Mouse (Mus musculus) mature B cell (primary cell): ENCODE measurements around the gene Phf21a.

Experiments
- in situ Hi-C: fragments of 300-500 bp; cut with MboI; formaldehyde crosslinking; loops from 2 replicates; pipeline ENCODE4 v1.14.3; 2019

Phf21a gene

DNA sequence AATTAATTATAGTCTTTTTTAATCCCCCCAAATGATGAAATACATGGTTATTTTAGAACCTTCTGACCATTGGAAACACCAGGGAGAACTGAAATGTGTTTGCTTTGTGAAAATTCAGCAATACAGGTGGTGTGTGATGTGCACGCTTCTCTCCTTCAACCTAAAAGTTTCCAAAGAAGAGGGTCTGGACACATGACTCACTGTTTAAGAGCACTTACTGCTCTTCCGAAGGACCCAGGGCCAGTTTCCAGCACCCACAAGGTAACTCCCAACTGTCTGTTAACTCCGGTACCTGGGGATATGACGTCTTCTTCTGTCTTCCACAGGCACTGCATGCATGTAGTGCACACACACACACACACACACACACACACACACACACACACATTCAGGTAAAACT, 82.1 kb downstream of the Phf21a start:
- in situ Hi-C loops = no loop called here

DNA sequence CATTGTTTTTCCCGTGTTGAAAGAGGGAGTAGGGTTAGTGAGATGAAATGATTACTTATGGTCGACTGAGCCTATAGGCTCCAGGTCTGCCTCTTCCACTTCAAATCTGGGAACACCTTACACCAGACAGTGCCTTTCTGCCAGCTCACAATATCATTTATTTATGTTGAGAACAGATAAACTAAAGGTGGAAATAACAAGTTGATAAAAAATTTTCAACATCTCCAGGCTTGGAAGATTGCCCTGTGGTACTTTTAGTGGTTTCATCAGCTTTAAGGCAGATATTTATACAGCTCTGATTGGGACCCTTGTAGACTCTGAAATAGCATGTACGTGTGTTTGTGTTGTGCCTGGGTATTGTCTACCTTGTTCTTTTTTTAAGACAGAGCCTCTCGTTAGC, 83.4 kb downstream of the Phf21a start:
- in situ Hi-C loops = no loop called here

DNA sequence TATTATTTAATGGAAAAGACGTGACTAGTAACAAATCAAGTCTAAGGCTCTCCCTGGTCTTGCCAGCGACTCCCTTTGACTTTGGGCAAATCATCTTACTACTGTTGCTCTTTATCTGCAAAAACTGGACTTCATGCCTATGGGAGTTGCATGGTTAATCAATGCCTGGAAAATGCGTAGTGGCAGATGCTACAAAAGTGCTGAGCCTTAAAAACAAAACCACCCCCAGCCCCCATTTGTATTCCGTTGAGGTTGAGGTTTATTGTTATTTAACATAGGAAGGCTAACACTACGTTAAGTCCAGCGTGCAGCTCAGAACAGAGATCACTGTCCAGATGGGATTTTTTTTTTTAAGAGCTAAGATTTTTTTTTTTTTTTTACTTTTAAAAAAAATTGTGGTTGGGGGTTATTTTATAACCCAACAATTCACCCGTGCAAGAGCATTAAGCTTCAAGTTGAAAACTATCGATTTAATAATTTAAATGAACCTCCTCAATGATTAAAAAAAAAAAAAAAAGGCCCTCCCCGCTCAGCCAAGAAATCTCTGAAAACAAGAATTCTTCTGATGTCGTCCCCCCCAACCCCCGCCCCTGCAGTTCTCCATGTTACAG, 89.3 kb downstream of the Phf21a start:
- in situ Hi-C loops = no loop called here

DNA sequence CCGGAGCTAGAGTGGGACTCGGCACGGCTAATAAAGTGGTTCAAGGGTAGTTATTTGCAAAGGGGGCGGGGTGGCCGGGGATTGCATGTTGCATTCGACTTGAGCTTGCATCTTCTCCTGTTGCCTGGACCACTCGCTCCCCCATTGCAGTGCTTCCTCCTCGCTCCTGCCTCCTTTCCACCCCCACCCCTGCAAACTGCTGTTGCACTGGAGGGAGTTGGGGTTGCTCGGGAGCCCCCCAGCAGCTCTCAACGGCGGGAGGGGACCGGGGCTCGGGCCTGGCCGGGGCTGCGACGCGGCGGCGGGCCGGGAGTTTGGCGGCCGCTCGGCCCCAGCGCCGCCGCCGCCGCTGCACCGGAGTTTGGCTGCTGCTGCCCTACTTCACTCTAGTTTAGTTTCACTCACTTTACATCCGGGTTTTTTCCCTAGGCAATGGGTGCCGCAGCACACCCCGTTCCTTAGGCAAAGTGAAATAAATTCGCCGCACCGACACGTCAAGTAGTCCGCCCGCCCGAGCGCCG, 90.1 kb downstream of the Phf21a start:
- in situ Hi-C loops = no loop called here

DNA sequence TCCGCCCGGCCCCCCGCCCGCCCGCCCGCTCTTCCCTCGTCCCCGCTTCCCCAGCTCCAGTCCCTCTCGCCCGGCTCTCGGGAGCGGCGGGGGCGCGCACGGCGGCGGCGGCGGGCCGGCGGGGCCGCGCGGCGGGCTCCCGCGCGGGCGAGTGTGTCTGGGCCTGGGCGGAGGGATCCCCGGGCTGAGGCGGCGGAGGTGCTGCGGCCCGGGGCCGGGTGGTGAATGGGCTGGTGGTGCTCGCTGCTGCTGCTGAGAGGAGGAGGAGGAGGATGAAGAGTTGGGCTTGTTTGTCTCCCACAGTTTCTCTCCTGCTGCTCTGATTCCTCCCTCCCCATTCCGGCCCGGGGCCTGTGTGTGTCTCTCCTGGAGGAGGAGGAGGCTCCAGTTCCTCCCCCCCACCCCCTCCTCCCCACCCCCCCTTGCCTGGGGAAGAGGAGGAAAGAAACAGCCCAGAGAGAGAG, 90.7 kb downstream of the Phf21a start:
- in situ Hi-C loops = no loop called here

DNA sequence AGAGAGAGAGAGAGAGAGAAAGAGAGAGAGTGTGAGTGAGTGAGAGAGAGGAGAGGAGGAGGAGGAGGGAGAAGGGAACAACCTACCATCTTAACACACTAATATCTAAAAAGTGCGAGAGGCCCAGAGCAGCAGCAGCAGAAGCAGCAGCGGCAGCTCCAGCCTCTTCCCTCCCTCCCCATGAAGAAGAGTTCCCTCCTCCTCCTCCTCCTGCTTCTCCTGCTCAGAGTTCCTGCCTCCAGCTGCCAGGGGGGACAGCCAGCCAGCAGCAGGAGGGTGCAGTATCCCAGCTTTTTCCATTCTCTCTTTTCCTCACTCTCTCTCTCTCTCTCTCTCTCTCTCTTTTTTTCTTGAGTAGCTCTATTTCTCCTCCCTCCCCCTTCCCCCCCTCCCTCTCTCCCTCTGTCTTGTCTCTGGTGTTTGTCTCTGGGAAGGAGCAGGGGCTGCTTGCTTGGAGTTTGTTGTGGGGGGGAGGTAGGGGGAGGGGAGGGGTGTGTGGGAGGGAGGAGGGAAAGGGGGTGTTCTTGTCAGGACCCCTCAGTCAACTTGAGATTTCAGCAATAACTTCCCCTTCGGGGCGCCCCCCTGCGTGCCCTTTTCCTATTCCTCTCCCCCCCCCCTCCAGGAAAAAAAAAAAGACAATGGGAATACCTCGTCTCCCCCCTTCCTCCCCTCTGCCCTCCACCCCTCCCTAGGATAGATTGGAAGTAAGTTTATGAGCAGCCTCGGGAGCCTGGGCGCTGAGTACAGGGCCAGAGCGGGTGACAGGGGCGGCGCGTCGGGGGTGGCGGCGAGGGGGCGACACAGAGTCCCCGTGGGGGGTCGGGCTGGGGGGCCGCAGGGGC, 91.4 kb downstream of the Phf21a start:
- in situ Hi-C loops = no loop called here

DNA sequence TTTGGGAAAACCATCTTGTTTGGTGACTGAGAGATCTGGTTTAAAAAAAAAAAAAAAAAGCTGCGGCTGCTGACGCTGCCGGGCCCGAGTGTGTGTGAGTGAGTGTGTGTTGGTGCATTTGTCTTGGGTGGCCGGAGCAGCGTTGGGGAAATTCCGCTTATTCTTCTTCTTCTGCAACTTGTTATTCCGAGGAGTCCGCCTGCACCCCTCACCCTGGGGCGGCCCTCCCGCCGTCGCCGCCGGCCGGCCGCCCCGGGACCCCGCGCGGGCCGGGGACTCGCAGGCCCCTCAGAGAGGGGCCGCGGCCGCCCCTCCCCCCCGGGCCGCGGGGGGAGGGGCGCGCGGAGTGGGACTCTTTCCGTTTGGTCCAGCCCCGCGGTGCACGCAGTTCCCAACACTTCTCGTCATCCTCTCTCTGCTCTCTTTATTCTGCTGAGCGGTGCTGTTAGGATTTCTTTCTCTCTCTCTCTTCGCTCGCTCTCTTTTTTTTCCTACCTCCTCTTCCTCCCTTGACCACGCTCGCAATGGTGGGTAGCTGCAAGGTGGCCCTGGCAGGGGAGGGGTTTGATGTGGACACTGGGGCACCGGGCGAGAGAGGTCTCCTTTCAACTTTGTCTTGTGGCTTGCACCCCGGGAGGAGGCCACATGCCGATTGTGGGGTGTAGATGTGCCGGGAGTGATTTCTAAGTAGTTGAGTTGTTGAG, 92.3 kb downstream of the Phf21a start:
- in situ Hi-C loops = no loop called here

DNA sequence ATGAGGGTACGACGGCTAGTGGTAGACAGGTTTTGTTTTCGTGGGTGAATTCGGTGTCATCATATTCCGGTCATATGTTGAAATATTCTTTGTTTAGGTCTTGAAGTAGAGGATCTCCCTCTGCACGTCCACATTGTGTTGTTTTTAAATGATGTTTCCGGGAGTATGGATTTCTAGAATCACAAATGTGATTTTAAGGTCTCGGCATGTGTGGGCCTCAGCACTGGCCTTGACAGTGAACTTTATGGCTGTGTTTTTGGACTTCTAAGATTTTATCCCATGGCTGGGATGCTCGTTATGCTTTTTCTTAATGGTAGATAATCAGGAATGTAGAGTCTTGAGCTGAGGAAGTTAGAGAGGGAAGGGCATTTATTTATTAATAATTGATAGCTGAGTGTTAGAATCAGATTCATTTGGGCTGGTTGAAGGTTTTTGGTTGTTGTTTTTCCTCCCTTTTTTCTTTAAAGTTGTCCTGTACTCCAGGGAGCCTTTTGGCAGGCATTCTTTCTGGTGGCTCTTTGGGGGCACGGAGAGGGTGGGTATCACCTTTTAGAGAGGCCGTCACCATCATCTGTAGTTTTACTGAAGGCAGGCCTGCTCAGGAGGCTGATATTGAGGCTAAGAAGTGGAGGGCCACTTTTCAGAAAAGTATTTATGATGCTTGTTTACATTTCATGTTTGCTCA, 93.0 kb downstream of the Phf21a start:
- in situ Hi-C loops = no loop called here

DNA sequence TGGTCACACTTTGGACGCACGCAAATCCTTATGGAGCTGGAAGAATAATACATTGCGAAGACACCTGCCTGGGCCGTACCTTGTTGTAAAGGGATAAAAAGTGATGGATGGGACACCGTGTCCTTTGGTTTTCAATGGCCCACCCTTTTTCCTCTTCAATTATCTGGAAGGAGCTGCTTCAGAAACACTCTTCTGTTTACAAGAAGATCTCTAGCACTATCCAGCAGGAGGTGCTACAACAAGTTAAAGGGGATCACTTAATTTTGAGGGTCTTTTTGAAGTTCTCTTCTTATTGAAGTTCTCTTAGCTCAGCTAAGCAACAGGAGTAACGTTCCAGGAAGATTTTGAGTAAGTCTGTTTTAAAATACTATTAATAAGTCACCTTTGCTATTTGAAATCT, 94.1 kb downstream of the Phf21a start:
- in situ Hi-C loops = no loop called here

DNA sequence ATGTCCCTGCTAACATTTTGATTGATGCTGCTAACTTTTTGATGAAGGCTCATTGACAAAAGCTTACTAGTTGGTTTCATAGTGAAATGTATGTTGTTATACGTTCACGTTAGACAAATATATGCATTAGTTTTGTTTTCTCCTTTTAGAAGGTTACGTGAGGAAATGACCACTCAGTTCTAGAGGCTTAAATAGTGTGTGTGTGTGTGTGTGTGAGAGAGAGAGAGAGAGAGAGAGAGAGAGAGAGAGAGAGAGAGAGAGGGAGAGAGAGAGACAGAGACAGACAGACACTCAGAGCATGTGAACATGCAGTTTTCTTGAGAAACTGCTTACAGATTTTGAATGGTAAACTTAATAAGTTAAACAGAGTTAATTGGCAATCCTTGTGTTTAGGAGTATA, 95.8 kb downstream of the Phf21a start:
- in situ Hi-C loops = no loop called here

DNA sequence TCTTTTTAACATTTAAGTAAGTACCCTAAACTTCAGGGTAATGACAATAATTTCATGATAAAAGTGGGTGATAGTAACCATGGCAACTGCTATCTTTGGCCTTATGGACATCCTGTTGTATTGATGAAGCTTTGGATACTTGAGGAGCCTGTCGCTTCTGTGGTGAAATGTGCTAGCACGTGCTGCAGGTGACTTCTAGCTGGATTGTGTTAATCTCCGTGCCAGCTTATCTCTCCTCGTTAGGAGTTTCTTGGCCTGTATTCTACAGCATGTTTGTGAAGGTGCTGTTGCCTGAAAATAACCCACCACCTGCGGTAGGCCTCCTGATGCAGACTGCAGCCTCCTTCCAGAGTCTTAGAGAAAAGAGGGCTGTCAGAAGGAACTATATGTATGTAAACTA, 98.0 kb downstream of the Phf21a start:
- in situ Hi-C loops = no loop called here

DNA sequence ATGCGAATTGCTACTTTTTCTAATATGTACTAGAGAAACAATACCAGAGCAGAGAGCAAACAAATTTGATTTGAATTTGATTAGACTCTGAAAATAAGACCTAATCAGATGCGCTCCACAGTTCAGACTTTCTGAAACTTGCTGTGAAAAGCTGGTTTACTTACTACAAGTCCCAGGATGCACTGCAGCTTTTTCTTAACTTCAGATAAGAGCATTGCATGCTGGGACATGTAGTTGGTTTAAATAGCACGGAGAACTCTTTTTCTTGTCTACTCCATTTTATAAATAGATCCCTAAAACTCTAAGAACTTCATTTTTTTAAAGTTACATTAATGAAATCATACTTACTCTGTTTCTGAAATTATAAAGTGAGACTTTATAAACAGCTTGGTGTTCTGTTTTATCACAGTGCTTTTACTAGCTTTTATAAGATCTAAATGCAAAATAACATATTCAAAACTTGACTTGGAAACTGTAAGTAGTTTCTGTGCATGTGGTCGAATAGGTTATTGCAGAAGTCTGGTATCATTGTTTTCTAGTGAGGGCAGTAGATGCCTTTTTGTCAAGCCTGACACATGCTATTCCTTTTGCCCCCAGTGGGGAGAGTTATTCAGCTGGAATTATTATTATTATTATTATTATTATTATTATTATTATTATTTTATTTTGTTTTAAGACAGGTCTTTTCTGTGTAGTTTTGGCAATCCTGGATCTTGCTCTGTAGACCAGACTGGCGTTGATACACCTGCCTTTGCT, 99.1 kb downstream of the Phf21a start:
- in situ Hi-C loops = no loop called here

DNA sequence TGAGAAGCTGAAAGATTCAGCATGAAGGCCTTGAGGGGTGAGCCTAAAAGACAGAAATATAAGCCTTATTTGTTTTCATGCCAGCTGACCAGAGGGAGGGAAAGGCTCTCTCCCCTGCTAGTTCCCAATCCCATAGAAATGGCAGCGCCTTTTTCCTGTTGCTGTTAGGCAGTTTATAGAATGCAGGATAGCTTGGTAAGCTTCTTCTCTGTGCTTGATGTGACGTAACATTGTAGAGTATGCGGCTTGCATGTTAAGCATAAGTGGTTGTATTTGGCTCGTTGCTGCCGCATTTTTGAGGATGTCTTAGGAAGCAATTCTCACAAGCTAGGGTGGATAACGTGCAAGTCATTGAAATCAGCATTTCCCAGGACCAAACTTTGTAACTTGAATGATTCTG, 105.2 kb downstream of the Phf21a start:
- in situ Hi-C loops = no loop called here

DNA sequence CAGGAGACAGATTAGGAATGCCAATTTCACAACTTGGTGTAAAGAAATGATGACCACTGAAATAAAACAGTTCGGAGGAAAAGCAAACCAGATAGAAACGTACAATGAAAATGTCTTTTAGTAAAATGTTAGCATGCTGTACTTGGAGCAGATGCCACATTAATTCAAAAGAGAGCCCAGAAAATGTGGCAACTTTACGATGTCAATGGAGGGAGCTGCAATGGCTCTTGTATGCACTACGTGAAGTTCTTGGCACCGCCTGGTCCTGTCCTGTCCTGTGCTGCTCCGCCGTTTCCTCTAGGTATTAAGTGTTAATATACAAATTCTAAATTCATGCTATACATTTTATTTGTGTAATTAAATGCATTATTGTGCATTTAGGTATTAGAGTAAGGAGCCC, 105.8 kb downstream of the Phf21a start:
- in situ Hi-C loops = no loop called here

DNA sequence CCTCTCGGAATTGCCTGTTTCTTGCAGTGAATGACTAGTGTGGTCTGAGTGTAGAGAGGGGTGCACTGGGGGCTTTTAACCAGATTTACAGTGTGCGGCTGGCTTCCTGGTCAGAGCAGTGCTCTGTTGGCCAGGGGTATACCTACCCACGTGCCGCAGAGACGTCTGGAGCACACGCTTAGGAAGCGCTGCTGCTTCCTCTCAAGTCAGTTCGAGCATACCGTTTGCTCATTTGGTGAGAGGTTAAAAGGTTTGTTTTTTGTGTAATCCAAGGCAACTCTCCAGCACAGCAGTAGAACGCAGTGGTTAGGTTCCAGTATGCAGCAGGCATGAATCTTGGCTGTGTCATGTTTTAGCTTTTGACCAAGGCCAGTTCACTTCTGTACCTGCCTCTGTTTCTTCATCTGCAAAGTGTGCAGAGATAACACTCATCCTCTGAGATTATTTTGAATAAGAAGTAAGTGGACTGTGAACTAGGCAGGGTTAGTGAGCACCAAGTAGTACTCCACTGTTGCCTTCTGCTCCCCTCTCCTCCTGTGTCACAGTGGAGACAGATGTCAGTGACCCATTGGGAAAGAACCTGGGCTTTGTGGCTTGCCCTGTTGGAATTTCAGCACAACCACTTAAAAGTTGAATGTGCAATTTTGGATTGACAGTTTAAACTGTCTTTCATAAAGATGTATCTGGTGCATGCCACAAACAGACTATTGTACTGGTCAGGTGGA, 106.8 kb downstream of the Phf21a start:
- in situ Hi-C loops = no loop called here

DNA sequence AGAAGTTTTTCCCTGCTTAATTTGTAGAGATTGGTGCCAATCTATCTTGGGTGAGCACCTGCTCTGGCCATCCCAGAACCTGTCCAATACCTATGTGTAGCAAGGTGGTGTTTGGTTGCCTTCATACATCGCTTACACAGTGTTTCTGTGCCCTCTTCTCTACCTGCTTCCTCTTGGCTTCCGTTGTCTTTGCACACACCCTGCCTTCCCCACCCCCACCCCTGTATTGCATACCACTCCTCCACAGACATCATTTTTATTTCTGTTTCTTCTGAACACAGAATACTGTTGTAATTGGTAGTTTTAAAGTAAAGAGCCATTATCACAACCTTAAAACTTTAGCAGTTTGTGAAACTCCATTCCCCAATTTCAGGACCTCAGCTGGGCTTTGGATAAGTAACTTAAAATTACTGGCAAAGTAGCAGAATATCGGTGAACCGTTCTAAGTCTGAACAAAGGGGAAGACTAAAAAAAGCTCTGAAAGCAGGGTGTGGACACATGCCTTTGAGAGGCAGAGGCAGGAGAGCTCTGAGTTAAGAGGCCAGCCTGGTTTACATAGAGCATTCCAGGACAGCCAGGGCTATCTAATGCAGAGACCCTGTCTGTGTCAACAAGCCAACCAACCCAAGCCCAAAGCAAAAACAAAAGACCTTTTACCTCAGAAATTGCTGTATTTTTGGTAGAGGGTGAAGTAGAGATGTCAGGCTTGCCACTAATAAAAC, 109.6 kb downstream of the Phf21a start:
- in situ Hi-C loops = no loop called here

DNA sequence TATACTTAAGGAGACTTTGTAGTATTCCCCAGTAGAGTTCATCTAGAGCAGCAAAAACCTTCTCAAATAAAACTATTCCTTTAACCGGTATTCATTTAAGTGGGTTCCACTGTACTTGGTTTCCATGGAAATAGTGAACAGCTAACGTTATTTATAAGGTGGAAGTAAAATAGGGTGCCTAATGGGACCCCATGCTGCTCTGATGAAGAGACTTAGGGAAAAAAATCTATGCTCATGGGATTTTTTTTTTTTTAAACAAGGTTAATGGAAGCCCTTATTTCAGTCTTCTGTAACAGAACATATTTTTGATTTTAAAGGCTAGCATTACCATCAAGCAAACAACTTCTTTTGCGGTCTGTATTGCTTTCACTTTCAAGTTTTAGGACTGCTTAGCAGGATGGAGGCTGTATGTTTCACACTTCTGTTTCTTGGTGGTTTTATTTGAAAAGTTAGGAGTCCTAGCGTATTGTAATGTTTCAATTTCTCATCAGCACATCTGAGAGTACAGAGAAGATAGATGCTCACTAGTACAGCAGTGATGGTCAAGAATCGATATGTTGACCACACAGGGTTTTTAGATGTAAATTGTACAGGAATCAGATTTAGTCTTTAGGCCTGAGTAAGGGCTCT, 112.2 kb downstream of the Phf21a start:
- in situ Hi-C loops = no loop called here

DNA sequence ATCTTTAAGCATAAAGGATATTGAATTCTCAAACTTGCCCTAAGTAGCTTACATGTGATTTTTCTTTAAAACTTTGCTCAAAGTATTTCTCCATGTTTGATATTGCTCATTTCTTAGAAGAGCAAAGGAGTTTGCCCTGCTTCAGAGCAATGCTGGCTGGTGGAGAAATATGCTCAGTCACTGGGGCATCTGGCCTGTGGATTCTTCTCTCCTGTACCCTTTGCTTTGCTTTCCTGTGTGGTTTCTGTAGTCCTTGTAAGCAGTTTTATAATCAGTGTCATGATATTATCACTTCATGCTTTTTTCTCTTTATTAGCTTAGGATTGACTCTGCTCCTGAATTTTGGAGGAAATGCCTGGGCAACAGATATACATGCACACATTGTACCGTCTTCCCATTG, 117.5 kb downstream of the Phf21a start:
- in situ Hi-C loops = no loop called here

DNA sequence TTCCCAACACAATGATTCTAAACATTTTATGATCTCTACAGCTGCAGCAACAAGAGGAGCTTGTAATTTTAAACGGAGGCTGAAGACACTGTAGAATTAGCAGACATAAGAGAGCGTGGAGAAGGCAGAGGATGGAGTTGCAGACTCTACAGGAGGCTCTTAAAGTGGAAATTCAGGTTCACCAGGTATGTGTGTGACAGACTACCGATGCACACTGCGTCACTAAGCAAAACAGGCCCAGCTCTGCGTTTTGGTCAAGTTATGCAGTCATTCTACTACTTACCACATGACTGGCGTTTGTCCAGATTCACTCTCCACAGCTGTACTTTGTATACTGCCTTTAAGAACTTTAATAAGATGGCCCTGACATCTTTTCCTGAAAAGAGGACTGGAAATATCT, 128.5 kb downstream of the Phf21a start:
- in situ Hi-C loops = no loop called here

DNA sequence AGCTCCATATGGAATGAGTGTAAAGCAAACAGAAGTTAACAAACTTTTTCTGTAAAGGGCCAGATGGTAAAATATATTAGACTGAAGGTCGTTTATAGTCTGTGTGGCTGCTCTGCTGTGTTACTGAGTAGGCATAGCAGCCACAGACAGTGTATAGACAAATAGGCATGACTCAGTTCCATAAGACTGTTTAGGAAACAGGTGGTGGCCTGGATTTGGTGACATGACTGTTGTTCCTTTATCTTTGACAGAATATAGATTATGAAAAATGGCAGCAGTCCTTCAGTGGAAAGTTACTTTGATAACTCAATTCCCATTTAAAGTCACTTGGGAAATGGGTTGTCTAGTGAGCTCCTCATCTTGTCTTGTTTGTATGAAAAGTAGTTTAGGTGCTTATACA, 132.7 kb downstream of the Phf21a start:
- in situ Hi-C loops = no loop called here
